Mouse (Mus musculus) liver, embryonic 13.5 days (tissue): ENCODE results near the gene Prkn. TPM values are rescaled to one million over a fixed set of nuclear protein-coding genes. Genes with fewer than 3 reads are reported as not detected.

ENCODE experiments used
- ATAC-seq: fragments of 200-750 bp; cut with Nextera tagmentation; 2 replicates; pipeline ENCODE4 v1.8.0; 2017; ENCODE audit warnings: low read depth, mild to moderate bottlenecking, moderate number of reproducible peaks, moderate library complexity
- DNase-seq: peaks from one replicate; pipeline ENCODE4 v3.0.0; 2022
- H3K27ac ChIP-seq: fragments of 300-500 bp; sonication (generic); 2 replicates; pipeline ENCODE4 v1.5.1; 2015; ENCODE audit warnings: moderate library complexity, mild to moderate bottlenecking, inconsistent platforms
- H3K27me3 ChIP-seq: fragments of 300-500 bp; sonication (generic); 2 replicates; pipeline ENCODE4 v1.6.1; 2015; ENCODE audit warnings: mild to moderate bottlenecking, inconsistent platforms
- H3K36me3 ChIP-seq: fragments of 300-500 bp; sonication (generic); 2 replicates; pipeline ENCODE4 v1.6.1; 2015; ENCODE audit warnings: mild to moderate bottlenecking, inconsistent platforms
- H3K4me1 ChIP-seq: fragments of 300-500 bp; sonication (generic); replicated peaks from 2 replicates; pipeline ENCODE4 v1.6.1; 2015; ENCODE audit warnings: inconsistent platforms
- H3K4me2 ChIP-seq: fragments of 300-500 bp; sonication (generic); 2 replicates; pipeline ENCODE4 v1.6.1; 2015; ENCODE audit warnings: inconsistent platforms, mild to moderate bottlenecking, moderate library complexity
- H3K4me3 ChIP-seq: fragments of 300-500 bp; sonication (generic); replicated peaks from 2 replicates; pipeline ENCODE4 v1.5.1; 2015; ENCODE audit warnings: mild to moderate bottlenecking, inconsistent platforms
- H3K9ac ChIP-seq: fragments of 300-500 bp; sonication (generic); 2 replicates; pipeline ENCODE4 v1.6.1; 2015; ENCODE audit warnings: mild to moderate bottlenecking, inconsistent platforms
- H3K9me3 ChIP-seq: fragments of 300-500 bp; sonication (generic); replicated peaks from 2 replicates; pipeline ENCODE4 v1.6.1; 2016; ENCODE audit warnings: inconsistent platforms
- WGBS: fragments of 180-500 bp; shearing (Covaris S2); methylation state at CpG from one replicate; pipeline ENCODE4 v1.1.7; 2015; ENCODE audit not compliant: insufficient replicate concordance; 5-methylcytosine and 5-hydroxymethylcytosine counted together
- polyA plus RNA-seq: library from polyadenylated mRNA; unstranded; fragments of >200 nt; fragmentation: Nextera tagmentation; extraction: Ambion mirVana; gene quantifications from 2 replicates; pipeline ENCODE4 v1.2.1, GENCODE M21; 2015

Prkn gene
- polyA plus RNA-seq, 1 experiment from 2014 or later: 0.43 TPM

GRCm38 (mm10) chr17:11087088-11087487 lies 246.9 kb downstream of the Prkn start:
- DNase-seq (no peak), ATAC-seq (no peak)
- WGBS: 73% methylated on average over 5 of the region's 5 CpGs

GRCm38 (mm10) chr17:11087823-11088222 lies 247.6 kb downstream of the Prkn start:
- Histone ChIP-seq H3K27me3 (no peaks in the 10 kb centered on the region), H3K4me3 (no peak overlapping the region), H3K4me1 (no peaks in the 10 kb centered on the region), H3K27ac (no peak overlapping the region), H3K9ac (no peak overlapping the region), H3K36me3 (no peaks in the 10 kb centered on the region), H3K4me2 (no peak overlapping the region), H3K9me3 (no peaks in the 10 kb centered on the region)
- WGBS: 48% methylated on average over 8 of the region's 8 CpGs
- DNase-seq: no peak
- no peak for ATAC-seq

More at GRCm38 (mm10) chr17:11087088-11087487, 246.9 kb downstream of the Prkn start:
- Histone ChIP-seq H3K4me2 (no peak overlapping the region), H3K4me3 (no peak overlapping the region), H3K9me3 (no peaks in the 10 kb centered on the region), H3K9ac (no peak overlapping the region), H3K27me3 (no peaks in the 10 kb centered on the region), H3K36me3 (no peaks in the 10 kb centered on the region), H3K4me1 (no peaks in the 10 kb centered on the region), H3K27ac (no peak overlapping the region)

- H3K9ac ChIP-seq: no peak overlapping the region
- no peak for DNase-seq
- H3K9me3 ChIP-seq: no peaks in the 10 kb centered on the region
- ATAC-seq: no peak
- WGBS: 62% methylated on average over 6 of the region's 6 CpGs
- H3K4me2 ChIP-seq: no peak overlapping the region
- H3K4me3 ChIP-seq: no peak overlapping the region
- H3K4me1 ChIP-seq: no peaks in the 10 kb centered on the region
- H3K27me3 ChIP-seq: no peaks in the 10 kb centered on the region
- H3K27ac ChIP-seq: no peak overlapping the region
- H3K36me3 ChIP-seq: no peaks in the 10 kb centered on the region
Observed at GRCm38 (mm10) chr17:11089361-11089760, 249.2 kb downstream of the Prkn start.

- no peaks in the 10 kb centered on the region for H3K4me1 ChIP-seq
- no peaks in the 10 kb centered on the region for H3K36me3 ChIP-seq
- H3K4me3 ChIP-seq: no peak overlapping the region
- H3K27ac ChIP-seq: no peak overlapping the region
- WGBS: 33% methylated on average over 6 of the region's 6 CpGs
- no peaks in the 10 kb centered on the region for H3K27me3 ChIP-seq
- ATAC-seq (no peak; the same call in 1 of the 2 replicates), DNase-seq (no peak)
- H3K9ac ChIP-seq: no peak overlapping the region
- H3K4me2 ChIP-seq: no peak overlapping the region
- H3K9me3 ChIP-seq: no peaks in the 10 kb centered on the region
Observed at GRCm38 (mm10) chr17:11092900-11093299, 252.7 kb downstream of the Prkn start.

GRCm38 (mm10) chr17:11093321-11093720 lies 253.1 kb downstream of the Prkn start:
- no peaks in the 10 kb centered on the region for H3K9me3 ChIP-seq
- no peaks in the 10 kb centered on the region for H3K27me3 ChIP-seq
- H3K36me3 ChIP-seq: no peaks in the 10 kb centered on the region
- no peak overlapping the region for H3K9ac ChIP-seq
- WGBS: 45% methylated on average over 3 of the region's 3 CpGs
- no peak overlapping the region for H3K4me2 ChIP-seq
- H3K4me3 ChIP-seq: no peak overlapping the region
- DNase-seq (no peak), ATAC-seq (no peak)
- H3K27ac ChIP-seq: no peak overlapping the region
- no peaks in the 10 kb centered on the region for H3K4me1 ChIP-seq

GRCm38 (mm10) chr17:11107007-11107406 lies 266.8 kb downstream of the Prkn start:
- WGBS: 51% methylated on average over 3 of the region's 3 CpGs
- H3K36me3 ChIP-seq: no peaks in the 10 kb centered on the region

GRCm38 (mm10) chr17:11107916-11108315 lies 267.7 kb downstream of the Prkn start:
- H3K9ac ChIP-seq: no peak overlapping the region
- H3K27me3 ChIP-seq: no peaks in the 10 kb centered on the region
- no peak overlapping the region for H3K4me2 ChIP-seq
- H3K4me1 ChIP-seq: no peaks in the 10 kb centered on the region
- H3K4me3 ChIP-seq: no peak overlapping the region
- no peaks in the 10 kb centered on the region for H3K36me3 ChIP-seq
- no peak overlapping the region for H3K27ac ChIP-seq
- WGBS: 35% methylated on average over 2 of the region's 2 CpGs
- DNase-seq (no peak), ATAC-seq (no peak)
- no peaks in the 10 kb centered on the region for H3K9me3 ChIP-seq

More at GRCm38 (mm10) chr17:11107007-11107406, 266.8 kb downstream of the Prkn start:
- no peak overlapping the region for H3K27ac ChIP-seq
- no peak overlapping the region for H3K4me2 ChIP-seq
- H3K27me3 ChIP-seq: no peaks in the 10 kb centered on the region
- no peak for ATAC-seq
- H3K4me1 ChIP-seq: no peaks in the 10 kb centered on the region
- no peak for DNase-seq
- no peak overlapping the region for H3K4me3 ChIP-seq
- H3K9me3 ChIP-seq: no peaks in the 10 kb centered on the region
- no peak overlapping the region for H3K9ac ChIP-seq

GRCm38 (mm10) chr17:11117508-11117907 lies 277.3 kb downstream of the Prkn start:
- H3K4me1 ChIP-seq: no peaks in the 10 kb centered on the region
- 65% methylated on average over 10 of the region's 10 CpGs for WGBS

GRCm38 (mm10) chr17:11124048-11124447 lies 283.9 kb downstream of the Prkn start:
- Histone ChIP-seq H3K27me3 (no peaks in the 10 kb centered on the region), H3K27ac (no peak overlapping the region), H3K4me2 (no peak overlapping the region), H3K9me3 (no peaks in the 10 kb centered on the region), H3K4me3 (no peak overlapping the region), H3K4me1 (no peaks in the 10 kb centered on the region), H3K9ac (no peak overlapping the region), H3K36me3 (no peaks in the 10 kb centered on the region)
- ATAC-seq (no peak), DNase-seq (no peak)
- WGBS: 61% methylated on average over 7 of the region's 7 CpGs

More at GRCm38 (mm10) chr17:11117508-11117907, 277.3 kb downstream of the Prkn start:
- H3K4me3 ChIP-seq: no peak overlapping the region
- no peak overlapping the region for H3K4me2 ChIP-seq
- no peak for DNase-seq
- H3K27me3 ChIP-seq: no peaks in the 10 kb centered on the region
- ATAC-seq: no peak
- H3K9ac ChIP-seq: no peak overlapping the region
- H3K9me3 ChIP-seq: no peaks in the 10 kb centered on the region
- no peaks in the 10 kb centered on the region for H3K36me3 ChIP-seq
- no peak overlapping the region for H3K27ac ChIP-seq

- Histone ChIP-seq H3K9ac (no peak overlapping the region), H3K4me3 (no peak overlapping the region), H3K4me1 (no peaks in the 10 kb centered on the region), H3K4me2 (no peak overlapping the region), H3K9me3 (no peaks in the 10 kb centered on the region), H3K27me3 (no peaks in the 10 kb centered on the region), H3K36me3 (no peaks in the 10 kb centered on the region), H3K27ac (no peak overlapping the region)
- 58% methylated on average over 1 of the region's 1 CpGs for WGBS
- DNase-seq (no peak), ATAC-seq (no peak)
Observed at GRCm38 (mm10) chr17:11127217-11127616, 287.0 kb downstream of the Prkn start.

- no peak for DNase-seq
- Histone ChIP-seq H3K4me3 (no peak overlapping the region), H3K4me2 (no peak overlapping the region), H3K9me3 (no peaks in the 10 kb centered on the region), H3K27ac (no peak overlapping the region), H3K4me1 (no peaks in the 10 kb centered on the region), H3K9ac (no peak overlapping the region), H3K27me3 (no peaks in the 10 kb centered on the region), H3K36me3 (no peaks in the 10 kb centered on the region)
- WGBS: 75% methylated on average over 4 of the region's 4 CpGs
- no peak for ATAC-seq
Observed at GRCm38 (mm10) chr17:11130919-11131318, 290.7 kb downstream of the Prkn start.

- 58% methylated on average over 5 of the region's 5 CpGs for WGBS
- no peak overlapping the region for H3K4me3 ChIP-seq
- H3K36me3 ChIP-seq: no peaks in the 10 kb centered on the region
- DNase-seq (no peak), ATAC-seq (no peak)
- H3K27ac ChIP-seq: no peak overlapping the region
- no peak overlapping the region for H3K9ac ChIP-seq
- no peaks in the 10 kb centered on the region for H3K4me1 ChIP-seq
- H3K27me3 ChIP-seq: no peaks in the 10 kb centered on the region
- H3K4me2 ChIP-seq: no peak overlapping the region
- no peaks in the 10 kb centered on the region for H3K9me3 ChIP-seq
Observed at GRCm38 (mm10) chr17:11142321-11142720, 302.1 kb downstream of the Prkn start.
